Mouse (Mus musculus) embryo, embryonic 10.5 days (tissue): ENCODE measurements around the gene Srebf2.

ENCODE experiments used
- DNase-seq: peaks from one replicate; pipeline ENCODE4 v3.0.0-alpha.2; 2015; ENCODE audit warnings: low spot score

Gene Srebf2

GRCm38 (mm10) chr15:82207504-82208219 is 60.7 kb downstream of the Srebf2 start:
- no peak for DNase-seq

GRCm38 (mm10) chr15:82208307-82208706 is 61.3 kb downstream of the Srebf2 start:
- no peak for DNase-seq

GRCm38 (mm10) chr15:82209295-82210050 is 62.5 kb downstream of the Srebf2 start:
- no peak for DNase-seq

- DNase-seq, result no peak
Measured at GRCm38 (mm10) chr15:82210801-82211200, 63.8 kb downstream of the Srebf2 start.

GRCm38 (mm10) chr15:82211281-82211680 is 64.3 kb downstream of the Srebf2 start:
- DNase-seq, result no peak

- peak; percentile 46 for DNase-seq
Measured at GRCm38 (mm10) chr15:82211911-82212751, 65.2 kb downstream of the Srebf2 start.

- DNase-seq, result peak; percentile 33
Measured at GRCm38 (mm10) chr15:82212752-82213063, 65.7 kb downstream of the Srebf2 start, which contains the start of gene Shisa8. TSS of gene Shisa8 (minus strand) at chr15:82212815.

- DNase-seq, result peak; percentile 29
Measured at GRCm38 (mm10) chr15:82213222-82213621, 66.2 kb downstream of the Srebf2 start.

- DNase-seq, result no peak
Measured at GRCm38 (mm10) chr15:82215332-82216046, 68.5 kb downstream of the Srebf2 start.

GRCm38 (mm10) chr15:82216142-82216827 is 69.3 kb downstream of the Srebf2 start:
- DNase-seq, result no peak

- DNase-seq, result no peak
Measured at GRCm38 (mm10) chr15:82217039-82217438, 70.1 kb downstream of the Srebf2 start.

- DNase-seq, result no peak
Measured at GRCm38 (mm10) chr15:82217980-82218379, 71.0 kb downstream of the Srebf2 start.

- no peak for DNase-seq
Measured at GRCm38 (mm10) chr15:82218778-82219666, 72.0 kb downstream of the Srebf2 start.

GRCm38 (mm10) chr15:82220003-82220675 is 73.2 kb downstream of the Srebf2 start:
- no peak for DNase-seq

GRCm38 (mm10) chr15:82221104-82221860 is 74.3 kb downstream of the Srebf2 start:
- no peak for DNase-seq

- no peak for DNase-seq
Measured at GRCm38 (mm10) chr15:82223251-82223650, 76.3 kb downstream of the Srebf2 start.

GRCm38 (mm10) chr15:82223657-82224601 is 76.9 kb downstream of the Srebf2 start, which contains the start of gene Tnfrsf13c:
TSS of gene Tnfrsf13c (minus strand) at chr15:82224369.
- no peak for DNase-seq
